Comparison of ENCODE assay signal across 18 mouse cellular contexts in the genomic region with DNA sequence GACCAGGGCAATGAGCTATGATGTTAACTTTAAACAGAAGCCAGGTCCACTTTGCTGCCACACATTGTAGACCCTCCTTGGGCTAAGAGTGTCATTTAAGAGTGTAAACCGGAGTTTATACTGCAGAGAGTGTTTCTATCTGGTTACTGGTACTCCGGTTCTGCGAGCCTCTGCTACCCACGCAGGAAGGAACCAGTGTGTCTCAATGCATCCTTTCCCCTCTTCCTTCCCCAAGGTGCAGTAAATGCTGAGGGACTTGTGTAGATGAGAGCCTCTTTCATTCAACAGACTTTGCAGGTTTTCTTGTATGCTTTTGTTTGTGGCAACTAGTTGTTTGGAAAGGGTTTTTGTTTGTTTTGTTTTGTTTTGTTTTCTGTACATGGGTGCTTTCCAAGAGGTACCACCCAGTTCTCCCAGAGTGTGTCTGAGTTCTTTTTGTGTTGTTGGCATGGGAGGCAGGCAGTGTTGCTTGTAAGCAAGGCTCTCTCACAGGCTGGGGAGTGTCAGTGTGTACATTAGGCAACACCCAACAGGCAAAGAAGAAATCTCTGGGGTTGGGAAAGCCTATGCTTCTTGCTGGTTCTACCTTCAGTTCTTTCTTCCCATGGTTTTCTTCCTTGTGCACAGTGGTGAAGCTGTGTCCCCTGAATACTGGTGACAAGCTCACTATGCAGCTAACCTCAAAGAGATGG.
DNase-seq lines count a peak whose midpoint lies in the region; ATAC-seq and TF ChIP-seq lines count a peak whose summit lies in the region.
"Had no signal": no experiment of that assay in that cellular context is flagged by ENCODE, and none has a peak within 500 bp of the region (broad histone marks: within the 10 kb centered on the region; RNA-seq: fewer than 3 reads in every experiment).

No protein-coding gene starts in this region.

- no peaks in the 10 kb centered on the region for H3K36me3 ChIP-seq in lung, postnatal 0 days (ENCODE audit: insufficient read depth, low read length)
- no peaks in the 10 kb centered on the region for H3K36me3 ChIP-seq in stomach, postnatal 0 days (ENCODE audit: control insufficient read depth, insufficient read depth, low read length)
- H3K36me3 ChIP-seq: embryonic facial prominence, embryonic 10.5 days; embryonic facial prominence, embryonic 12.5 days; forebrain, embryonic 15.5 days had no signal

- WGBS in lung, postnatal 0 days, result 82% methylated on average over 4 of the region's 4 CpGs
- 81% methylated on average over 4 of the region's 4 CpGs for WGBS in stomach, postnatal 0 days

- no peaks in the 10 kb centered on the region for H3K9me3 ChIP-seq in lung, postnatal 0 days (ENCODE audit: low read length)
- H3K9me3 ChIP-seq in stomach, postnatal 0 days (ENCODE audit: control insufficient read depth, low read length), result no peaks in the 10 kb centered on the region
- H3K9me3 ChIP-seq: embryonic facial prominence, embryonic 10.5 days; embryonic facial prominence, embryonic 12.5 days; forebrain, embryonic 13.5 days; forebrain, embryonic 15.5 days had no signal

- ATAC-seq in lung, postnatal 0 days, result no peak
- ATAC-seq in megakaryocyte, adult 5-6 weeks (ENCODE audit: poor library complexity, severe bottlenecking), result peak; percentile 61
- ATAC-seq in stomach, postnatal 0 days (ENCODE audit: low FRiP score, low TSS enrichment), result peak; percentile 56; the same call in 1 of the 2 replicates
- ATAC-seq: forebrain, embryonic 13.5 days; forebrain, embryonic 15.5 days had no signal

- peak; percentile 10 for DNase-seq in lung, postnatal 0 days (ENCODE audit: low spot score)
- DNase-seq in lung, postnatal 14 days, result no peak
- no peak for DNase-seq in stomach, postnatal 0 days (ENCODE audit: low spot score)
- DNase-seq in layer of hippocampus, adult 9-11 months, result no peak
- DNase-seq in heart, adult 11 months, result no peak
- DNase-seq: adrenal gland, adult 8-10 months; adrenal gland, postnatal 14 days; adrenal gland, postnatal 36 days; cerebellum, adult 11-12 months; cerebellum, adult 2 months; cerebellum, adult 9-10 months; cerebellum, postnatal 10 days; cerebellum, postnatal 25 days had no signal

- no peak for TF ChIP-seq CTCF in lung, postnatal 0 days (IDR thresholded peaks at IDR 0.05)
- no peak for TF ChIP-seq CTCF in stomach, postnatal 0 days (IDR thresholded peaks at IDR 0.05; ENCODE audit: low read depth)

- no peaks in the 10 kb centered on the region for H3K27me3 ChIP-seq in lung, postnatal 0 days (replicated peaks; ENCODE audit: insufficient read depth, low read length)
- H3K27me3 ChIP-seq in stomach, postnatal 0 days (ENCODE audit: control insufficient read depth, insufficient read depth, low read length), result no peaks in the 10 kb centered on the region
- H3K27me3 ChIP-seq: embryonic facial prominence, embryonic 12.5 days had no signal

- no peak overlapping the region for H3K4me2 ChIP-seq in lung, postnatal 0 days (replicated peaks; ENCODE audit: low read depth, low read length)
- H3K4me2 ChIP-seq in stomach, postnatal 0 days (replicated peaks; ENCODE audit: low read depth), result no peak overlapping the region
- H3K4me2 ChIP-seq: embryonic facial prominence, embryonic 12.5 days; forebrain, embryonic 13.5 days; forebrain, embryonic 15.5 days had no signal

- no peak overlapping the region for H3K27ac ChIP-seq in lung, postnatal 0 days (ENCODE audit: low read length)
- H3K27ac ChIP-seq in stomach, postnatal 0 days (replicated peaks), result no peak overlapping the region
- H3K27ac ChIP-seq: embryonic facial prominence, embryonic 10.5 days; embryonic facial prominence, embryonic 12.5 days; forebrain, embryonic 13.5 days; forebrain, embryonic 15.5 days had no signal

- H3K9ac ChIP-seq in lung, postnatal 0 days (replicated peaks; ENCODE audit: low read depth), result no peak overlapping the region
- no peak overlapping the region for H3K9ac ChIP-seq in stomach, postnatal 0 days (ENCODE audit: low read length)
- H3K9ac ChIP-seq: embryonic facial prominence, embryonic 12.5 days; forebrain, embryonic 13.5 days; forebrain, embryonic 15.5 days had no signal

- H3K4me3 ChIP-seq in lung, postnatal 0 days (ENCODE audit: low read depth, low read length), result no peak overlapping the region
- H3K4me3 ChIP-seq in stomach, postnatal 0 days (ENCODE audit: low read depth, low read length), result no peak overlapping the region
- H3K4me3 ChIP-seq: embryonic facial prominence, embryonic 10.5 days; embryonic facial prominence, embryonic 12.5 days; forebrain, embryonic 13.5 days; forebrain, embryonic 15.5 days had no signal

- H3K4me1 ChIP-seq in lung, postnatal 0 days (ENCODE audit: insufficient read depth, low read depth, low read length), result no peaks in the 10 kb centered on the region
- no peaks in the 10 kb centered on the region for H3K4me1 ChIP-seq in stomach, postnatal 0 days (replicated peaks; ENCODE audit: control insufficient read depth, insufficient read depth)

- TF ChIP-seq EP300 in lung, postnatal 0 days (IDR thresholded peaks at IDR 0.05), result no peak
- no peak for TF ChIP-seq EP300 in stomach, postnatal 0 days (optimal IDR thresholded peaks at IDR 0.05)
